ENCODE assay signal across 8 mouse cellular contexts in the genomic region with DNA sequence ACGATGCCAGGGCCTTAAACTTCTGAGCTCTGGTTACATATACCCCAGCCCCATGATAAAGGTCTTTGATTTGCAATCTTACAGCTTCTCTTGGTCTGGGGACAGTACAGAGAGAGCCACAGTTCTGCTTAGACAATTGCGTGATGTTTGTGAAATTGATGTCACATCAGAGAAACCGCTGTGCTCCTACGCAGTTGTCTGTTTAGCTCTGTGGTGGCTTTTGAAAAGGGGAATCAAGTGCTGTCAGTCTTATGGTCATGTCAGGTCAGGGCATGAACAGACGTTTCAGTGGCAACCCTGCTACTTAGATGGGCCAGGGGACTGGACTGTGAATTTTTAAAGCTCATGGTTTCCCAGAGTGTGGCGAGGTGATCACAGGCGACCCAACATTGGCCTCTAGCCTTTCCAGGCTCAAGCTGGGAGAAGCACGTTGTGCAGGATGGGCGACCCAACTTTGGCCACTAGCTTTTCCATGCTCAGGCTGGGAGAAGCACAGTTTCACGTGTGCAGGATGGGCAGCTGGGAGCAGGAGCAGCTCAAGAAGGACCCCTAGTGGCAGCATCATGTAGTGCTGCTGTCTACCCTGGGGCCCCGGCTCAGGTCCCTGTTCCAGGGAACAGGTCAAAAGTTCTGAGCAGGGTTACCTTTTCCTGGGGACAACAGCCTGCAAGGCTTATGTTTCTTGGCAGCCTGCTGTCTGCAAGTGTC. TPM values are rescaled to one million over a fixed set of nuclear protein-coding genes. Genes with fewer than 3 reads are reported as not detected.
DNase-seq lines count a peak whose midpoint lies in the region; ATAC-seq and TF ChIP-seq lines count a peak whose summit lies in the region.

No protein-coding gene starts in this region.

- peak overlapping the region; percentile 10; the same call in 1 of the 2 replicates for H3K9ac ChIP-seq in heart, embryonic 12.5 days
- no peak overlapping the region for H3K9ac ChIP-seq in ES-E14 (ENCODE audit: insufficient read depth, low read depth, low read length, poor library complexity, severe bottlenecking)
- no peak overlapping the region for H3K9ac ChIP-seq in embryonic facial prominence, embryonic 14.5 days (ENCODE audit: low read depth, low read length)
- no peak overlapping the region for H3K9ac ChIP-seq in kidney, postnatal 0 days (ENCODE audit: low read depth, low read length)
- H3K9ac ChIP-seq in midbrain, embryonic 15.5 days, result no peak overlapping the region

- H3K27me3 ChIP-seq in heart, embryonic 12.5 days (replicated peaks), result peaks cover 33% of the 10 kb centered on the region
- H3K27me3 ChIP-seq in embryonic facial prominence, embryonic 14.5 days (replicated peaks; ENCODE audit: control insufficient read depth, insufficient read depth, low read length), result no peaks in the 10 kb centered on the region
- no peaks in the 10 kb centered on the region for H3K27me3 ChIP-seq in kidney, postnatal 0 days (ENCODE audit: insufficient read depth, low read length)
- H3K27me3 ChIP-seq in midbrain, embryonic 15.5 days (replicated peaks), result no peaks in the 10 kb centered on the region

- WGBS in heart, embryonic 12.5 days, result 43% methylated on average over 11 of the region's 11 CpGs
- 42% methylated on average over 11 of the region's 11 CpGs for WGBS in embryonic facial prominence, embryonic 14.5 days
- 41% methylated on average over 11 of the region's 11 CpGs for WGBS in kidney, postnatal 0 days
- 41% methylated on average over 11 of the region's 11 CpGs for WGBS in midbrain, embryonic 15.5 days

- peak; percentile 62 for TF ChIP-seq CTCF in kidney, postnatal 0 days (IDR thresholded peaks at IDR 0.05; ENCODE audit: low read depth)

- intact Hi-C loops in heart, postnatal 25 days (cut with DNase I), result loop anchor here (5.0 kb wide), 2 partner anchors 309 to 374 kb away; no protein-coding TSS in a partner anchor

- 0 out of 2 replicates have a peak overlapping the region, but pooled peaks have one; percentile 11 for H3K4me3 ChIP-seq in heart, embryonic 12.5 days
- peak overlapping the region in 1 of 2 experiments; percentile 21; a peak in 2 of 4 replicates for H3K4me3 ChIP-seq in ES-E14 (ENCODE audit: insufficient read depth in 1 of 2, low read depth in 1 of 2, low read length in 2 of 2, poor library complexity in 1 of 2, severe bottlenecking in 1 of 2)
- no peak overlapping the region for H3K4me3 ChIP-seq in embryonic facial prominence, embryonic 14.5 days (ENCODE audit: low read depth, low read length)
- H3K4me3 ChIP-seq in kidney, postnatal 0 days (replicated peaks; ENCODE audit: low read depth, low read length), result no peak overlapping the region
- no peak overlapping the region for H3K4me3 ChIP-seq in midbrain, embryonic 15.5 days

- no peaks in the 10 kb centered on the region for H3K36me3 ChIP-seq in heart, embryonic 12.5 days
- H3K36me3 ChIP-seq in ES-E14 (ENCODE audit: control insufficient read depth, insufficient read depth, low read length, poor library complexity, severe bottlenecking), result no peaks in the 10 kb centered on the region
- no peaks in the 10 kb centered on the region for H3K36me3 ChIP-seq in embryonic facial prominence, embryonic 14.5 days (ENCODE audit: control insufficient read depth, insufficient read depth, low read length)
- H3K36me3 ChIP-seq in kidney, postnatal 0 days (ENCODE audit: insufficient read depth, low read length), result no peaks in the 10 kb centered on the region
- no peaks in the 10 kb centered on the region for H3K36me3 ChIP-seq in midbrain, embryonic 15.5 days (replicated peaks)

- in situ Hi-C loops in ES-E14 (cut with MboI; ENCODE audit: low sequenced_read_pairs in 2 of 2, unreplicated experiment in 2 of 2), result no loop called here

- 0 out of 2 replicates have a peak, but pooled peaks have one; percentile 16 for ATAC-seq in heart, embryonic 12.5 days (ENCODE audit: insufficient number of reproducible peaks, low FRiP score)
- ATAC-seq in embryonic facial prominence, embryonic 14.5 days (ENCODE audit: low read depth), result no peak
- ATAC-seq in kidney, postnatal 0 days (replicated peaks; ENCODE audit: low FRiP score, low read depth), result peak; percentile 33
- ATAC-seq in midbrain, embryonic 15.5 days (replicated peaks), result 0 out of 2 replicates have a peak, but pooled peaks have one; percentile 3

- peaks cover 9% of the 10 kb centered on the region for H3K4me1 ChIP-seq in heart, embryonic 12.5 days (replicated peaks)
- H3K4me1 ChIP-seq in ES-E14 (ENCODE audit: control insufficient read depth in 2 of 2, insufficient read depth in 2 of 2, low read length in 2 of 2, poor library complexity in 1 of 2), result peaks cover 1 to 9% of the 10 kb centered on the region in 2 experiments; a peak in 2 of 4 replicates
- H3K4me1 ChIP-seq in embryonic facial prominence, embryonic 14.5 days (ENCODE audit: control insufficient read depth, insufficient read depth, low read length), result no peaks in the 10 kb centered on the region
- H3K4me1 ChIP-seq in kidney, postnatal 0 days (replicated peaks; ENCODE audit: insufficient read depth, low read length), result no peaks in the 10 kb centered on the region; the same call in 1 of the 2 replicates
- H3K4me1 ChIP-seq in midbrain, embryonic 15.5 days, result peaks cover 6% of the 10 kb centered on the region; the same call in 1 of the 2 replicates

- no peak for DNase-seq in heart, postnatal 25 days (ENCODE audit: low spot score)
- peak; percentile 76 for DNase-seq in ES-E14 (ENCODE audit: low read depth, low spot score)
- DNase-seq in embryonic facial prominence, embryonic 14.5 days (ENCODE audit: low spot score), result no peak
- peak; percentile 55 for DNase-seq in kidney, postnatal 0 days (ENCODE audit: low spot score)
- DNase-seq in gastrocnemius, postnatal 25 days, result no peak
- no peak for DNase-seq in cerebellum, adult 8-10 months

- H3K27ac ChIP-seq in heart, embryonic 12.5 days (ENCODE audit: poor library complexity, severe bottlenecking), result no peak overlapping the region
- peak overlapping the region; percentile 28; the same call in 1 of the 2 replicates for H3K27ac ChIP-seq in ES-E14 (ENCODE audit: insufficient read depth, low read depth, low read length, poor library complexity, severe bottlenecking)
- H3K27ac ChIP-seq in embryonic facial prominence, embryonic 14.5 days (replicated peaks; ENCODE audit: low read depth, low read length), result no peak overlapping the region
- H3K27ac ChIP-seq in kidney, postnatal 0 days, result no peak overlapping the region
- H3K27ac ChIP-seq in midbrain, embryonic 15.5 days, result no peak overlapping the region

- 0 out of 2 replicates have a peak, but pooled peaks cover 3% of the 10 kb centered on the region for H3K9me3 ChIP-seq in heart, embryonic 12.5 days (replicated peaks)
- H3K9me3 ChIP-seq in ES-E14 (ENCODE audit: control insufficient read depth, insufficient read depth, low read depth, low read length), result no peaks in the 10 kb centered on the region
- no peaks in the 10 kb centered on the region for H3K9me3 ChIP-seq in embryonic facial prominence, embryonic 14.5 days (ENCODE audit: control insufficient read depth, low read length)
- H3K9me3 ChIP-seq in kidney, postnatal 0 days (replicated peaks; ENCODE audit: low read length), result no peaks in the 10 kb centered on the region
- no peaks in the 10 kb centered on the region for H3K9me3 ChIP-seq in midbrain, embryonic 15.5 days

- H3K4me2 ChIP-seq in heart, embryonic 12.5 days, result peak overlapping the region; percentile 58
- peak overlapping the region; percentile 36 for H3K4me2 ChIP-seq in embryonic facial prominence, embryonic 14.5 days (ENCODE audit: low read depth, low read length)
- H3K4me2 ChIP-seq in kidney, postnatal 0 days (ENCODE audit: low read length), result peak overlapping the region; percentile 38
- peak overlapping the region; percentile 37 for H3K4me2 ChIP-seq in midbrain, embryonic 15.5 days

TF ChIP-seq in ES-E14, 5 proteins besides CTCF, POLR2A, EP300 and RAD21:
- TF ChIP-seq ZC3H11A (IDR thresholded peaks at IDR 0.05; ENCODE audit: borderline replicate concordance, low read depth, low read length) (no peak), MAFK (IDR thresholded peaks at IDR 0.05; ENCODE audit: insufficient read depth, low read depth, low read length) (no peak), HCFC1 (IDR thresholded peaks at IDR 0.05; ENCODE audit: borderline replicate concordance, insufficient read depth, low read length) (no peak), ZNF384 (IDR thresholded peaks at IDR 0.05; ENCODE audit: low read depth, low read length) (no peak), CHD2 (IDR thresholded peaks at IDR 0.05; ENCODE audit: low read depth, low read length) (no peak)
TF ChIP-seq in ES-E14: peak in this region for 0.

RNA-seq across cellular contexts. Expression of gene Rpn1, which starts 39.0 kb away (rescaled TPM):
- 225 and 227 TPM in 2 replicates for polyA plus RNA-seq in heart, embryonic 12.5 days (2016; fragmentation: Nextera tagmentation; extraction: Ambion mirVana)
- total RNA-seq in heart, postnatal 25 days (2021), result 100 to 1,000 TPM in 1 of 2 experiments, 10 to 100 TPM in 1; 95.7 to 115 TPM
- 376 and 602 TPM in 2 replicates for total RNA-seq in ES-E14 (2012; rRNA removed)
- polyA plus RNA-seq in embryonic facial prominence, embryonic 14.5 days (2014; fragmentation: Nextera tagmentation; extraction: Ambion mirVana), result 391 and 414 TPM in 2 replicates
- 282 and 319 TPM in 2 replicates for polyA plus RNA-seq in kidney, postnatal 0 days (2015; fragmentation: Nextera tagmentation; extraction: Ambion mirVana)
- 310 and 326 TPM in 2 replicates for polyA plus RNA-seq in midbrain, embryonic 15.5 days (2015; fragmentation: Nextera tagmentation; extraction: Ambion mirVana)
- 10 to 100 TPM; 67.1 to 71.0 TPM for total RNA-seq in gastrocnemius, postnatal 25 days (2021)

Comparison
In these comparisons a context has a peak if more than half of its experiments do, and no peak if none do; other contexts are left out.
1. DNase-seq: peak in ES-E14 (single experiment) and kidney, postnatal 0 days (single experiment); none in heart, postnatal 25 days (single experiment), embryonic facial prominence, embryonic 14.5 days (single experiment), gastrocnemius, postnatal 25 days (single experiment) and cerebellum, adult 8-10 months (single experiment).
2. Peak in every context shown above with its lines, with median percentiles within 50 percentile points of each other: H3K4me2 ChIP-seq.